Mouse (Mus musculus): ENCODE results near the gene Gm20721.

- TF ChIP-seq MYOD1 (IDR thresholded peaks at IDR 0.05; ENCODE audit: control insufficient read depth, insufficient read length, low read depth) (no peak), USF1 (IDR thresholded peaks at IDR 0.05; ENCODE audit: low read depth) (no peak), CTCF (IDR thresholded peaks at IDR 0.05; ENCODE audit: control insufficient read depth, insufficient read depth, insufficient read length) (no peak)
Measured at GRCm38 (mm10) chr2:174294457-174294856, 52.1 kb downstream of the Gm20721 start.
